Mouse (Mus musculus) neural tube, embryonic 11.5 days (tissue): ENCODE results near the gene Limd2. TPM values are rescaled to one million over a fixed set of nuclear protein-coding genes. Genes with fewer than 3 reads are reported as not detected.
"Not testable (repeated sequence)": the region's sequence is repeated elsewhere in the genome, so short reads cannot be mapped to it uniquely, and the experiment has no call there.

ENCODE experiments used
- ATAC-seq: fragments of 200-750 bp; cut with Nextera tagmentation; 2 replicates; pipeline ENCODE4 v1.8.0; 2017; ENCODE audit warnings: moderate number of reproducible peaks, mild to moderate bottlenecking, moderate TSS enrichment, moderate library complexity; ENCODE audit not compliant: insufficient read depth, low FRiP score, low TSS enrichment
- DNase-seq: peaks from one replicate; pipeline ENCODE4 v3.0.0-alpha.2; 2015; ENCODE audit warnings: low spot score
- H3K27ac ChIP-seq: fragments of 300-500 bp; sonication (generic); 2 replicates; pipeline ENCODE4 v1.5.1; 2014; ENCODE audit warnings: low read depth, mild to moderate bottlenecking, low read length
- H3K27me3 ChIP-seq: fragments of 300-500 bp; sonication (generic); 2 replicates; pipeline ENCODE4 v1.6.1; 2014; ENCODE audit warnings: mild to moderate bottlenecking, low read length, mixed read lengths; ENCODE audit not compliant: control insufficient read depth, insufficient read depth
- H3K36me3 ChIP-seq: fragments of 300-500 bp; sonication (generic); 2 replicates; pipeline ENCODE4 v1.6.1; 2014; ENCODE audit warnings: mild to moderate bottlenecking, low read length, moderate library complexity, mixed read lengths; ENCODE audit not compliant: control insufficient read depth, insufficient read depth
- H3K4me1 ChIP-seq: fragments of 300-500 bp; sonication (generic); 2 replicates; pipeline ENCODE4 v1.6.1; 2014; ENCODE audit warnings: low read length, mixed read lengths; ENCODE audit not compliant: control insufficient read depth, insufficient read depth
- H3K4me2 ChIP-seq: fragments of 300-500 bp; sonication (generic); 2 replicates; pipeline ENCODE4 v1.6.1; 2014; ENCODE audit warnings: low read depth, mild to moderate bottlenecking, moderate library complexity
- H3K4me3 ChIP-seq: fragments of 300-500 bp; sonication (generic); 2 replicates; pipeline ENCODE4 v1.5.1; 2014; ENCODE audit warnings: low read depth, low read length
- H3K9ac ChIP-seq: fragments of 300-500 bp; sonication (generic); 2 replicates; pipeline ENCODE4 v1.6.1; 2014; ENCODE audit warnings: mild to moderate bottlenecking, low read length
- H3K9me3 ChIP-seq: fragments of 300-500 bp; sonication (generic); 2 replicates; pipeline ENCODE4 v1.6.1; 2016; ENCODE audit warnings: low read length; ENCODE audit not compliant: control insufficient read depth
- WGBS: fragments of 180-500 bp; shearing (Covaris S2); extraction: QIAGEN DNeasy Blood & Tissue Kit; methylation state at CpG from one replicate; pipeline ENCODE4 v1.1.7; 2014; 5-methylcytosine and 5-hydroxymethylcytosine counted together
- polyA plus RNA-seq: library from polyadenylated mRNA; unstranded; fragments of >200 nt; fragmentation: Nextera tagmentation; extraction: Ambion mirVana; gene quantifications from 2 replicates; pipeline ENCODE4 v1.2.1, GENCODE M21; 2014

Gene Limd2
- 295 and 337 TPM in 2 replicates for polyA plus RNA-seq

- H3K9ac ChIP-seq = peak within 1 kb of the TSS; percentile 95
- no peak for DNase-seq
- ATAC-seq = 0 out of 2 replicates have a peak, but pooled peaks have one; percentile 18
- no peaks in the 10 kb centered on the region for H3K27me3 ChIP-seq
- H3K27ac ChIP-seq = peak within 1 kb of the TSS; percentile 97
- peak within 1 kb of the TSS; percentile 94 for H3K4me2 ChIP-seq
- H3K4me3 ChIP-seq = peak within 1 kb of the TSS; percentile 86
- H3K36me3 ChIP-seq = peaks cover 12% of the 10 kb centered on the region
- WGBS = 30% methylated on average over 22 of the region's 22 CpGs
- no peaks in the 10 kb centered on the region for H3K9me3 ChIP-seq
- peaks cover 17% of the 10 kb centered on the region for H3K4me1 ChIP-seq
These were observed at the start of gene Limd2, which contains the start of gene Gm10840 for GRCm38 (mm10) chr11:106160841-106161721. Gene Limd2 (minus strand): TSS chr11:106160860. Gene Gm10840 (plus strand): TSS chr11:106160850.

GRCm38 (mm10) chr11:106202123-106202465, 41.4 kb upstream of the Limd2 start, which contains the start of gene Strada:
Gene Strada (minus strand): TSS chr11:106202168.
- Histone ChIP-seq H3K9me3 (no peaks in the 10 kb centered on the region), H3K4me1 (no peaks in the 10 kb centered on the region), H3K36me3 (peaks cover 9% of the 10 kb centered on the region), H3K27me3 (no peaks in the 10 kb centered on the region), H3K9ac (no peak within 1 kb of the TSS), H3K4me2 (no peak within 1 kb of the TSS), H3K27ac (no peak within 1 kb of the TSS), H3K4me3 (no peak within 1 kb of the TSS)
- DNase-seq (no peak), ATAC-seq (no peak)
- WGBS = 91% methylated on average over 5 of the region's 5 CpGs

GRCm38 (mm10) chr11:106201337-106202122, 40.9 kb upstream of the Limd2 start:
- Histone ChIP-seq H3K27ac (no peak overlapping the region), H3K4me3 (no peak overlapping the region), H3K9me3 (no peaks in the 10 kb centered on the region), H3K4me2 (no peak overlapping the region), H3K4me1 (no peaks in the 10 kb centered on the region), H3K36me3 (peaks cover 9% of the 10 kb centered on the region), H3K9ac (no peak overlapping the region), H3K27me3 (no peaks in the 10 kb centered on the region)
- 97% methylated on average over 19 of the region's 19 CpGs for WGBS
- ATAC-seq = no peak
- no peak for DNase-seq

- Histone ChIP-seq H3K4me1 (no peaks in the 10 kb centered on the region), H3K9ac (no peak overlapping the region), H3K27me3 (no peaks in the 10 kb centered on the region), H3K27ac (no peak overlapping the region), H3K4me3 (no peak overlapping the region), H3K36me3 (peaks cover 9% of the 10 kb centered on the region), H3K9me3 (no peaks in the 10 kb centered on the region), H3K4me2 (no peak overlapping the region)
- ATAC-seq = no peak
- no peak for DNase-seq
- 86% methylated on average over 6 of the region's 6 CpGs for WGBS
These were observed 40.1 kb upstream of the Limd2 start for GRCm38 (mm10) chr11:106200756-106201155.

- not testable (repeated sequence) for H3K36me3 ChIP-seq, H3K4me3 ChIP-seq, H3K9ac ChIP-seq, H3K9me3 ChIP-seq, H3K27me3 ChIP-seq, ATAC-seq, H3K4me1 ChIP-seq, H3K4me2 ChIP-seq, DNase-seq, H3K27ac ChIP-seq
- WGBS = 94% methylated on average over 7 of the region's 7 CpGs
These were observed 39.3 kb upstream of the Limd2 start for GRCm38 (mm10) chr11:106199997-106200396.

GRCm38 (mm10) chr11:106198277-106198676, 37.6 kb upstream of the Limd2 start:
- Histone ChIP-seq H3K9me3 (no peaks in the 10 kb centered on the region), H3K4me1 (no peaks in the 10 kb centered on the region), H3K9ac (no peak overlapping the region), H3K27ac (no peak overlapping the region), H3K4me3 (no peak overlapping the region), H3K27me3 (no peaks in the 10 kb centered on the region), H3K4me2 (no peak overlapping the region), H3K36me3 (peaks cover 7% of the 10 kb centered on the region)
- DNase-seq (no peak), ATAC-seq (no peak)
- WGBS = 94% methylated on average over 4 of the region's 4 CpGs

- ATAC-seq = no peak
These were observed 34.7 kb upstream of the Limd2 start for GRCm38 (mm10) chr11:106195341-106195740.

GRCm38 (mm10) chr11:106194891-106195290, 34.2 kb upstream of the Limd2 start:
- Histone ChIP-seq H3K9ac (no peak overlapping the region), H3K27me3 (no peaks in the 10 kb centered on the region), H3K27ac (no peak overlapping the region), H3K9me3 (no peaks in the 10 kb centered on the region), H3K4me1 (0 out of 2 replicates have a peak, but pooled peaks cover 4% of the 10 kb centered on the region), H3K4me2 (no peak overlapping the region), H3K36me3 (peaks cover 5% of the 10 kb centered on the region), H3K4me3 (no peak overlapping the region)
- WGBS = 92% methylated on average over 7 of the region's 7 CpGs
- ATAC-seq (no peak), DNase-seq (no peak)

More at GRCm38 (mm10) chr11:106195341-106195740, 34.7 kb upstream of the Limd2 start:
- peaks cover 5% of the 10 kb centered on the region for H3K36me3 ChIP-seq
- no peak overlapping the region for H3K4me2 ChIP-seq
- H3K4me1 ChIP-seq = 0 out of 2 replicates have a peak, but pooled peaks cover 4% of the 10 kb centered on the region
- DNase-seq = no peak
- H3K27ac ChIP-seq = no peak overlapping the region
- no peaks in the 10 kb centered on the region for H3K27me3 ChIP-seq
- no peak overlapping the region for H3K4me3 ChIP-seq
- H3K9me3 ChIP-seq = no peaks in the 10 kb centered on the region
- H3K9ac ChIP-seq = no peak overlapping the region
